Mouse (Mus musculus) kidney, postnatal 0 days (tissue): ENCODE measurements around the gene Hist1h1c. TPM values are rescaled to one million over a fixed set of nuclear protein-coding genes. Genes with fewer than 3 reads are reported as not detected.

Experiments
- ATAC-seq: fragments of 200-750 bp; cut with Nextera tagmentation; replicated peaks from 2 replicates; pipeline ENCODE4 v1.8.0; 2017; ENCODE audit warnings: low read depth, moderate number of reproducible peaks, moderate TSS enrichment, moderate library complexity; ENCODE audit not compliant: low FRiP score
- DNase-seq: peaks from one replicate; pipeline ENCODE4 v3.0.0-alpha.2; 2016; ENCODE audit warnings: low spot score
- H3K27ac ChIP-seq: fragments of 300-500 bp; sonication (generic); 2 replicates; pipeline ENCODE4 v1.5.1; 2014; ENCODE audit warnings: mild to moderate bottlenecking
- H3K27me3 ChIP-seq: fragments of 300-500 bp; sonication (generic); 2 replicates; pipeline ENCODE4 v1.6.1; 2014; ENCODE audit warnings: low read length, mixed read lengths; ENCODE audit not compliant: insufficient read depth
- H3K36me3 ChIP-seq: fragments of 300-500 bp; sonication (generic); 2 replicates; pipeline ENCODE4 v1.6.1; 2014; ENCODE audit warnings: low read length, mixed read lengths; ENCODE audit not compliant: insufficient read depth
- H3K4me1 ChIP-seq: fragments of 300-500 bp; sonication (generic); replicated peaks from 2 replicates; pipeline ENCODE4 v1.6.1; 2014; ENCODE audit warnings: antibody characterized with exemption, low read length, mixed read lengths; ENCODE audit not compliant: insufficient read depth
- H3K4me2 ChIP-seq: fragments of 300-500 bp; sonication (generic); 2 replicates; pipeline ENCODE4 v1.6.1; 2014; ENCODE audit warnings: mild to moderate bottlenecking, low read length, moderate library complexity, mixed read lengths
- H3K4me3 ChIP-seq: fragments of 300-500 bp; sonication (generic); replicated peaks from 2 replicates; pipeline ENCODE4 v1.5.1; 2014; ENCODE audit warnings: low read depth, low read length
- H3K9ac ChIP-seq: fragments of 300-500 bp; sonication (generic); 2 replicates; pipeline ENCODE4 v1.6.1; 2014; ENCODE audit warnings: low read depth, low read length
- H3K9me3 ChIP-seq: fragments of 300-500 bp; sonication (generic); replicated peaks from 2 replicates; pipeline ENCODE4 v1.6.1; 2016; ENCODE audit warnings: low read length, inconsistent platforms, mixed read lengths
- CTCF ChIP-seq: IDR thresholded peaks from 2 replicates; pipeline ENCODE4 v1.5.1; 2016; ENCODE audit warnings: antibody characterized with exemption, low read depth, mild to moderate bottlenecking, moderate library complexity
- WGBS: fragments of 180-500 bp; shearing (Covaris S2); extraction: QIAGEN DNeasy Blood & Tissue Kit; methylation state at CpG from one replicate; pipeline ENCODE4 v1.1.7; 2014; 5-methylcytosine and 5-hydroxymethylcytosine counted together
- polyA plus RNA-seq: library from polyadenylated mRNA; unstranded; fragments of >200 nt; fragmentation: Nextera tagmentation; extraction: Ambion mirVana; gene quantifications from 2 replicates; pipeline ENCODE4 v1.2.1, GENCODE M21; 2015

The Hist1h1c gene
- 33.9 and 41.0 TPM in 2 replicates for polyA plus RNA-seq

DNA sequence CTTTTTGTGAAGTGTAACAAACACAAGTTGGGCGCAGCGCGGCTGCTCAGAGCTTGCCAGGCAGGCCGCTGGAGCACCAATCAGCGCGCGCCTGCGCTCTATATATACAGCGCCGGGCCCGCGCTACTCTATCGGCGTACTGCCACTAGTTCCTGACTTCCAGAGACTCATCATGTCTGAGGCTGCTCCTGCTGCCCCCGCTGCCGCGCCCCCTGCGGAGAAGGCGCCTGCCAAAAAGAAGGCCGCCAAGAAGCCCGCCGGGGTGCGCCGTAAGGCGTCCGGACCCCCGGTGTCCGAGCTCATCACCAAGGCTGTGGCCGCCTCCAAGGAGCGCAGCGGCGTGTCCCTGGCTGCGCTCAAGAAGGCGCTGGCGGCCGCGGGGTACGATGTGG, at the start of gene Hist1h1c:
Gene Hist1h1c (plus strand): TSS at position 132 of the 392 bp plus-strand sequence.
- Histone ChIP-seq H3K27ac (peak within 1 kb of the TSS; percentile 99), H3K36me3 (no peaks in the 10 kb centered on the region), H3K9ac (peak within 1 kb of the TSS; percentile 92), H3K4me2 (peak within 1 kb of the TSS; percentile 90), H3K4me1 (no peaks in the 10 kb centered on the region), H3K9me3 (no peaks in the 10 kb centered on the region), H3K27me3 (no peaks in the 10 kb centered on the region), H3K4me3 (peak within 1 kb of the TSS; percentile 68)
- peak; percentile 29; the same call in 1 of the 2 replicates for TF ChIP-seq CTCF
- WGBS = under 1% methylated on average over 29 of the region's 38 CpGs
- DNase-seq = peak; percentile 93
- peak; percentile 90 for ATAC-seq

- no peak overlapping the region for H3K4me3 ChIP-seq
- no peaks in the 10 kb centered on the region for H3K9me3 ChIP-seq
- TF ChIP-seq CTCF = no peak
- no peak overlapping the region for H3K9ac ChIP-seq
- no peaks in the 10 kb centered on the region for H3K4me1 ChIP-seq
- DNase-seq (no peak), ATAC-seq (no peak)
- 93% methylated on average over 2 of the region's 2 CpGs for WGBS
- no peak overlapping the region for H3K27ac ChIP-seq
- no peaks in the 10 kb centered on the region for H3K36me3 ChIP-seq
- H3K27me3 ChIP-seq = no peaks in the 10 kb centered on the region
- H3K4me2 ChIP-seq = no peak overlapping the region
Measured at GRCm38 (mm10) chr13:23688956-23689355, 49.7 kb upstream of the Hist1h1c start.

GRCm38 (mm10) chr13:23689459-23689858, 49.1 kb upstream of the Hist1h1c start:
- no peak overlapping the region for H3K9ac ChIP-seq
- no peaks in the 10 kb centered on the region for H3K4me1 ChIP-seq
- H3K27ac ChIP-seq = no peak overlapping the region
- H3K4me3 ChIP-seq = no peak overlapping the region
- no peaks in the 10 kb centered on the region for H3K9me3 ChIP-seq
- no peaks in the 10 kb centered on the region for H3K27me3 ChIP-seq
- no peak overlapping the region for H3K4me2 ChIP-seq
- no peak for TF ChIP-seq CTCF
- ATAC-seq = no peak
- no peaks in the 10 kb centered on the region for H3K36me3 ChIP-seq
- WGBS = 77% methylated on average over 2 of the region's 2 CpGs
- no peak for DNase-seq

DNA sequence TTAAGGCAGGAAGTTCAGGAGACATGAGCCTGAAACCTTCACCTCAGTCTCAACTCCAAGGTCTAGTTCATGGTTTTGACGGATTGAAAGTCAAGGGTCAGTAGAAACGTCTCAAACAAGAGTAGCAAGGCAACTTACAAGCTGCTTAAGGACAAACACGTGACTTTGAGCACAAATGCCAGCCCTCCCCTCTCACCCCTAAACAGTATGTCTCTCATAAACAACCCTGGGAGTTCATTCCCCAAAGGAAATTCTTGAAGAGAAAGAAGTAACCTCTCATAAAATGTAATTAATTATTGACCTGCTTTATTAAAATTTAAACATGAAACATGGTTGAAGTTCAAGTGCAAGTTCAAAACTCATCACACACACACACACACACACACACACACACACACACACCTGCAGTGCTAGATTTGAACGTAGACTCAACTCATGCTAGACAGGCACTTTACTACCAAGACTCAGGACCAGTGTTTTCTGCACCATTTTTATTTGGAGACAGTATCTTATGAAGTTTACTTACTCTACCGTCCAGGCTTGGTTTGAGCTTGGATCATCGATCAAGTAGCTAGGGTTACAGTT, 44.7 kb upstream of the Hist1h1c start:
- Histone ChIP-seq H3K36me3 (no peaks in the 10 kb centered on the region), H3K9me3 (no peaks in the 10 kb centered on the region), H3K27me3 (no peaks in the 10 kb centered on the region), H3K4me2 (no peak overlapping the region), H3K4me3 (no peak overlapping the region), H3K9ac (no peak overlapping the region), H3K27ac (no peak overlapping the region), H3K4me1 (no peaks in the 10 kb centered on the region)
- DNase-seq (peak; percentile 33), ATAC-seq (no peak)
- TF ChIP-seq CTCF = no peak
- WGBS = 52% methylated on average over 6 of the region's 6 CpGs

DNA sequence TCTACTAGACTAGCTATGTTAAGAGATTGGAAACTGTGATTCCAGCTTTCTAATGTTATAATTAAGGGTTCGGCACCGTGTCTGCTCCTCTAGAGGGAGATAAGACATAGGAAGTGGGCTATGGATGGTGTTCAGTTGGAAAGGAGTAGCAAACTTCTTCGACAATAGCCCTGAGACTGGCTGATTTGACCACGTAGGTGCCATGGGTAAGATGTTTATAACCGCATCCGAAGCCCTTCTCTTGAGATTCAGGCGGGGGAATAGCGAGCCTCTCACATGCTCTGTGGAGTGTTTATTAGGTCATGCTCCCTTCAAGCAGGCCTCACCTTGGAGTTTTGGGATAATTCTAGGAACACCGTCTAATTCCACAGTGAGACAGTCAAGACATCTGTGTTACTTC, 43.7 kb upstream of the Hist1h1c start:
- H3K4me3 ChIP-seq = no peak overlapping the region
- 91% methylated on average over 9 of the region's 9 CpGs for WGBS
- no peak overlapping the region for H3K9ac ChIP-seq
- ATAC-seq (no peak), DNase-seq (no peak)
- H3K4me2 ChIP-seq = no peak overlapping the region
- no peaks in the 10 kb centered on the region for H3K9me3 ChIP-seq
- H3K4me1 ChIP-seq = no peaks in the 10 kb centered on the region
- H3K27ac ChIP-seq = no peak overlapping the region
- H3K36me3 ChIP-seq = no peaks in the 10 kb centered on the region
- TF ChIP-seq CTCF = no peak
- no peaks in the 10 kb centered on the region for H3K27me3 ChIP-seq

- WGBS = 57% methylated on average over 13 of the region's 13 CpGs
- Histone ChIP-seq H3K27me3 (no peaks in the 10 kb centered on the region), H3K4me3 (no peak within 1 kb of the TSS), H3K27ac (peak within 1 kb of the TSS; percentile 19; the same call in 1 of the 2 replicates), H3K36me3 (no peaks in the 10 kb centered on the region), H3K9ac (no peak within 1 kb of the TSS), H3K4me2 (no peak within 1 kb of the TSS), H3K4me1 (no peaks in the 10 kb centered on the region), H3K9me3 (no peaks in the 10 kb centered on the region)
- no peak for ATAC-seq
- no peak for DNase-seq
- no peak for TF ChIP-seq CTCF
Measured at GRCm38 (mm10) chr13:23695514-23695913, 43.1 kb upstream of the Hist1h1c start, which contains the start of gene Hist1h1t. Gene Hist1h1t (plus strand): TSS chr13:23695814.

DNA sequence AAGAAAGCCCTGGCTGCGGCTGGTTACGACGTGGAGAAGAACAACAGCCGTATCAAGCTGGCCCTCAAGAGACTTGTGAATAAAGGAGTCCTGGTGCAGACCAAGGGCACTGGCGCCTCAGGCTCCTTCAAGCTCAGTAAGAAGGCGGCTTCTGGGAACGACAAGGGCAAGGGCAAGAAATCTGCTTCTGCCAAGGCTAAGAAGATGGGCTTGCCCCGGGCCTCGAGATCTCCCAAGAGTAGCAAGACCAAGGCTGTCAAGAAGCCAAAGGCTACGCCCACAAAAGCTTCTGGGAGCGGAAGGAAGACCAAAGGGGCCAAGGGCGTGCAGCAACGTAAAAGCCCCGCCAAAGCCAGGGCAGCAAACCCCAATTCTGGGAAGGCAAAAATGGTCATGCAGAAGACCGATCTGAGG, 42.5 kb upstream of the Hist1h1c start:
- TF ChIP-seq CTCF = no peak
- H3K4me2 ChIP-seq = no peak overlapping the region
- H3K9me3 ChIP-seq = no peaks in the 10 kb centered on the region
- no peaks in the 10 kb centered on the region for H3K4me1 ChIP-seq
- DNase-seq = no peak
- no peak for ATAC-seq
- 60% methylated on average over 15 of the region's 15 CpGs for WGBS
- no peak overlapping the region for H3K4me3 ChIP-seq
- H3K27me3 ChIP-seq = no peaks in the 10 kb centered on the region
- H3K27ac ChIP-seq = peak overlapping the region; percentile 19; the same call in 1 of the 2 replicates
- H3K36me3 ChIP-seq = no peaks in the 10 kb centered on the region
- no peak overlapping the region for H3K9ac ChIP-seq
